Mouse (Mus musculus): ENCODE results near the gene Ftsj1.

Gene Ftsj1

DNA sequence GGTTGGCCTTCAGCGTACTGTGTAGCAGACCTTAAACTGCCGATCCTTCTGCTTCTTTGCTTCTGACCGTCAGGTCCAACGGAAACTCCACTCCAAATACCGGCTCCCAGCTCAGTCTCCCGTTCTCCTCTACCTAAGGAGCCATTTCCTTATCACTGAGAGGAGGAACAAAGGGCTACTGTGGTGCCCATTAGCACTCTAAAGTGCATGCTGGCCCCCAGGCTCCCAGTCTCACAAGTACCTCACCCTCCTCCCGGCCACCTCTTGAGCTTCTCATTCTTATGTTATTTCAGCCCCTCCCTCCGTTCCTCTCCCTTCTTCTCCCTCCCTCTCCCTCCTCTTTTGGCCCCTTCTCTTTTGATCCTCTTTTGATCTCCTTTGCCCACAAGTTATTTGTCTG, 32.6 kb downstream of the Ftsj1 start:
- no peak for DNase-seq (ENCODE audit: extremely low spot score, low spot score)

DNA sequence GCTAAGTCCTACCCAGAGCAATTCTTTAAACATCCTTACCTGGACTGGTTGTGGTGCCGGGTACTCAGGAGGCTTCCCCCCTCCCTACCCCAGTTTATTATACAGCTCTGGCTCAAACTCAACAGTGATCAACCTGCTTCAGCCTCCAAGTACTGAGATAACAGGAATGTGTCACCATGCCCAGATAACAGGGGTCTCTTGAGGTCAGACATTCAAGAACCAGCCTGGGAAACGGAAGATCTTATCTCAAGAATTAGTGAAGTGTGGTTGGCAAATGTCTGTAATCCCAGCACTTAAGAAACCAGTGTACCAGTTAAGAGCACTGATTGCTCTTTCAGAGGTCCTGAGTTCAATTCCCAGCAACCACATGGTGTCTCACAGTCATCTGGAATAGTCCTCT, 34.1 kb downstream of the Ftsj1 start:
- no peak for DNase-seq (ENCODE audit: extremely low spot score, low spot score)

DNA sequence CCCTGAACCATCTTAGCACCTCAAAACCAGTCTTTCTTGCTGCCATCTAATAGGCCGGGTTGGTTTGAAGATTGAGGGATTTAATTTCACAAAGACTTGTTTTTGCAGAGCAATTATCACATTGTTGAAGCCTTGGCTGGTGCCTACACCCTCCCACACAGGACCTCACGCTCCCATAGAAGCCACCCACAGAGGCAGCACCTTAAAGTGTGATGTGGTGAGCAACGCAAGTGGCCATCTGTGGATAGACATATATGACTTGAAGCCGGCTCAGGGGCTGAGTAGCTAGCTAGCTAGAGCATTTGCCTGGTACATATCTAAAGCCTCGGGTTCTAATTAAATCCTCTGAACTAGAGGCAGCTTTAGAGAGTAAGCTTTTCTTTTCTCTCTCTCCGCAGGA, 34.8 kb downstream of the Ftsj1 start:
- DNase-seq (ENCODE audit: extremely low spot score, low spot score), result no peak

DNA sequence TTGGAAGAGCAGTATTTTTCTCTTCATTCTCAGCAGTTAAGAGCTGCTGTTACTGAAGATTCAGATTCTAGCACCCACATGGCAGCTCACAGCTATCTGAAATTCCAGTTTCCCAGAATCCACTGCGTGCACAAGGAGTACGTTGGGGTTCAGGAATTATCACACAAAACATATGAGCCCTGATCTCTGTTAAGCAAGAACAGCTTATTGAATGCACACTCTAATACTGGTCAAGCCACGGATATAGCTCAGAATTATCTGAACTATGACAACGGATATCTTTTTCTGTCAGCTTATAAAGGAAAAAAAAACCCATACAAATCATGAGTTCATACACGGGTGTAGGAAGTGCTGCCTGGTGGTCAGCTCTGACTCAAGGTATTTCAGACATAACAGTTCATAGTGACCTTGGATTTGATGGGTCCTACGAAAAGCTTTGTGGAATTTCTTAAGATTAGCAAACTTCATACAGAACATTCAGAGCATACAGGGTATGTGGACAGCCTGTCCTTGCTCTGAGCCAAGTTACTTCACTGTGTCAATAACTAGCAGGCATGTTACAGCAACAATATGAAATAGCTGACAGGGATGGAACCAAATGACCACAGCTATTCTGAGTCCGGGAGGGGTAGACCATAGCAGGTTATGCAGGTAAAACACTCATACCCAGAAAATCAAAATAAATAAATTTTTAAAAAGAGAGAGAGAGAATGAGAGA, 40.6 kb downstream of the Ftsj1 start:
- no peak for DNase-seq (ENCODE audit: extremely low spot score, low spot score)

DNA sequence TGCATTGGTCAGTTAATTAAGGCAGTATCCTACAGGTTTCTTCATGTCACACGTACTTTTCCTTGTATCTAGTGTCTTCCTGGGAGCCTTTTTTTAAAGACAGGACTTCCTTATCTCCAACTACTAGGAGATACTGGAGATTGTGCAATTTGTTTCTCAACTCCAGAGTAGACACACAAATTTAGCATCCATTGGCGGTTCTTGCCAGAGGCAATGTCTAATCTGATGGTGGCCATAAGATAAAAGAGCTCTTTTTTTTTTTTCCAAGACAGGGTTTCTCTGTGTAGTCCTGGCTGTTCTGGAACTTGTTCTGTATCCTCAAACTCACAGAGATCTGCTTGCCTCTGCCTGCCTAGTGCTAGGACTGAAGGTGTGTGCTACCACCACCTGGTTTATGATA, 42.5 kb downstream of the Ftsj1 start:
- no peak for DNase-seq (ENCODE audit: extremely low spot score, low spot score)

DNA sequence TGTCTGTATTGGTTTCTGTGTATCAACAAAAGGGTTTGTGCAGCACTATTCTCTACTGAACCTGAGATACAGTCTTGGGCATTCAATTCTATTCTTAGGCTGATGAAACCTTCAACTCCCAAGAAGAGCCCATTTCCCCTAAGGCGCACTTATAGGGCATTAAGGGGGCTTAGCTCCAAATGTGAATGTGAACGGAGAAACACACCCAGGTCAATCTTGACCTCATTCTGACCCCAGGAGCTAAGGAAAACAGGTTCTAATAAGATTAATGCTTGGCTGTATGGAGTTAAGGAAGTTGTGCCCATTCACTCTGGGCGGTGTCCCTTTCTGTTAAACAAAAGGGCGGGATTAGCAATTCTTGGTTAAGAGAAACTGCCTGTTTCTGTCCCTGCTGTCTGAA, 45.0 kb downstream of the Ftsj1 start:
- DNase-seq (ENCODE audit: extremely low spot score, low spot score), result no peak

DNA sequence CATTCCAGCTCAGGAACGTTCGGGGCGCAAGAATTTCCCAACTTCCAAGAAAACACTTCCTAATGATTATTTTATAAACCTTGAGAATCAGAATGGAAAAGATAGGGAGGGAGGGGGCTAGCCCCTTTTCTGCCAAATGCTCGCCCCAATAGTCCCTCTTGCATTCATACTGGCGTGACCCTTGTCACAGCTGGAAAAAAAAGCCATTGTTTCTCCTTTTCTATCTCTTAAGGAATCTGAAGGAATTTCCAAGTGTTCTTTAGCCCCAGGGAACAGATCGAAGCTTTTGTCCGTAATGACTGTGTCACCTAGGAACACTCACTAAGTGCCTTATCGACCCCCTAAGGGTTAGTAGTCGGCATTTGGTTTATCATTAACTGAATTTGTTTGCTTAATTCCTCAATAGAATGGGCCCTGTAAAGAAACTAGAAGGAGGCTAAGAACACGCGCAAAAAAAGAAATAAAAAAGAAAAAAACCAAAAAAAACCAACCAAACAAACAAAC, 45.5 kb downstream of the Ftsj1 start:
- DNase-seq (ENCODE audit: extremely low spot score, low spot score), result no peak

DNA sequence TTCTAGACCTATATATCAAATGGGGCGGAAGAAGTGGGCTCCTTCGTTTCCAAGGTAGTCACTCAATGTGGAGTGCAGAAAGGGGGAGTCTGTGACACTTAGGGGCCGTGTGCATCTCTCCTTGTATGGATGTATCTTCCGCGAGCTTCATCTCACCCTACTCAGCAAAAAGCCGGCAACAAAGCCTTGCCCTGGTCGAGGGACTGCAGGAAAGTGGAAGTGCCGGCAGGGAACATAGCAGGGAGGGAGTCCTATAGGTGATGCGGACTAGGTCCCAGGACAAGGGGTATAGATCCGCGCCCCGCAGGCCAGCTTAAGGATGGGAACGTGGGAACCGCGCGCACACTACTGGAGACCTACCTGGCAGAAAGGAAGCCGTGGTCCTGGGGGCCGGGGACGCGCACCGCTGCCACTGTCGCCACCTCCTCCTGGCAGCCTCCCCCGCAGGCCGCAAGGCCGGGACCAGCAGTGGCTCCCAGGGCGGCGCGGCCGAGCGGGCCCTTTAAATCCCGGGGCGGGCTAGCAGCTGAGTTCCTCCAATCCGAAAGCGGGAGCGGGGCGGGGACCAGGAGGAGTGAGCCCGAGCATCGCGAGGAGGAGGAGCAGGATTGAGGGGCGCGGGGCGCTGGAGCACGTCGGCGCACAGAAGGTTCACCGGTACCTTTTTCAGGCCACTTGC, 46.1 kb downstream of the Ftsj1 start, which contains the start of gene Porcn:
TSS of gene Porcn (minus strand) at position 511 of the 679 bp plus-strand sequence.
- DNase-seq (ENCODE audit: extremely low spot score, low spot score), result peak; percentile 76

DNA sequence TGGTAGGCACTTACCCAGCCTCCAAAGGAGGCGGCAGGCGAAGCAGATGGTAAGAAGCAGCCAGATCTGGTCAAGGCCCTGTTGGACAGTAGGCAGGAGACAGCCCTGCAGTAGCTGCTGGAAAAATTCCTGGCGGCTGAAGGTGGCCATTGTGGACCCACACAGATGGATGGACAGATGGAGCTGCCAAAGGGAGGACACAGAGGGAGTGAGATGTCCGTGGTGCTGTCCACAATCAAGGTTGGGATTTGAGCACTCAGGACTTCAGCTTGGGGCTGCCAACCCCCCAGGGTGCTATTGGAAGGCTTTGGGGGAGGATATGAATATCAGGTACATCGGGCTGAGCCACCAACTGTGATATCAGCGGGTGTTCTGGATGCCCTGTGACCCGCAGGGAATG, 46.7 kb downstream of the Ftsj1 start:
- DNase-seq (ENCODE audit: extremely low spot score, low spot score), result no peak

DNA sequence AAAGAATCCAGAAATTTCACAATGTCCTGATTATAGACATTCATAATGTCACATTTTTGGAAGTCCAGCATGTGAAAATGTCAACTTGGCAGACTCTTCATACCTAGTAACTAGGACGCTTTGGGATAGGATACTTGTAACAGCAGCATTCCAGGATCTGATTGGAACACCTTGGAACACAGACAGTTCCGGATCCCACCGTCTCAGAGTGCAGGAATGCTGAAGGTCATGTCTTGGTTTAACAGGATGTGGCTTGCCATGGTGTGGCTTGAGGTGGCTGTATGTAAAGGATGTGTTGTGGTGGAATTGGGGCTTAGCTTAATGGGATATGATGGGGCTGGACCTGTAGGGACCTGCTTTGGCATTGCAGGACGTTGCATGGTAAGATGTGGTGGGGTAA, 47.1 kb downstream of the Ftsj1 start:
- DNase-seq (ENCODE audit: extremely low spot score, low spot score), result no peak

DNA sequence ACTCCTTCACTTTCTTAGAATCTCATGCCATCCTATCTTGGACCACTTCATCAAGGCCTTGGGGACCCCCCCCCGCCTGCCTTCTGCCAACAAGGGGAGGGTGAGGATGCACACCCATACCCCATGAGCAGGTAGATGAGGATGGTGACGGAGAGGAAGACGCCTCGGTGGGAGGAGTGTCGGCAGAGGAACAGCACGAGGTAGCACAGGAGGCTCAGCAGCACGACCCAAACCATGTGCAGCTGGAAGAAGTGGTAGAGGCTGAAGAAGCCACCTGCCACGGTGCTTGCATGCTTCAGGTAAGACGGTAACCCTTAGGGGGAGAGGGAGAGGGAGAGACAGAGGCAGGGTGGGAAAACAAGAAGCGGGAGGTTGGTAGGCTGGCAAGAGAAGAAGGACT, 48.1 kb downstream of the Ftsj1 start:
- DNase-seq (ENCODE audit: extremely low spot score, low spot score), result no peak

DNA sequence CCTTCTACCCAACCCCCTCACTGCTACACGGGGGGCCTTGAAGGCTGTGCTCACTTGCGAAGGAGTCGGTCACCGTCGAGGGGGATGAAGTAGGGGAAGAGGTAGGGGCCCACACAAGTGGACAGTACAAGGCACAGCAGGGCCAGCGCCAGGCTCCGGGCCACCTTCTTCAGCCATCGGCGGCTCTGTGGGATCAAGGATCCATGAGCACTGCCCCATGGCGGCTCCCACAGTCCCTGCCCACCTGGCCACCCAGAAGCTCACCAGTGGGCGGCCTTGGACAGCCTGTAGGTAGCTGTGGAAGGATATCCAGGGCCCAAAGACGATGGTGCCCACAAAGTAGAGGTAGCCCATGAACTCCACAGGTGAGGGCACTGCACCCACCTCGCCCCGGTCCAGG, 49.1 kb downstream of the Ftsj1 start:
- DNase-seq (ENCODE audit: extremely low spot score, low spot score), result no peak

DNA sequence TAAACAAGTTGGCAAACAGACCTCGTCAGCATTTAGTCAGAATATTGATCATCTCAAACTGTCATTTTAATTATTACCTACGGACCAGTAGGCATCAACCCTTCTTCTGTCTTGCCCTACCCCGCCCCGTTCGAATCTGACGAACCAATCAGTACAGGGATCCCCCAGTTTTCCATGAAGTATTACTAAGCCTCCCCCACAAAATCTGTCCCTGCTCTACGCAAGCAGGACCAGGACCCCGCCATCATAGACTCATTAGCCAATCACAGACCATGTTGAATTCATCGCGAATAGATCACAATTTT, 58.8 kb downstream of the Ftsj1 start, which contains the start of gene Ebp:
TSS of gene Ebp (minus strand) at position 94 of the 305 bp plus-strand sequence.
- no peak for DNase-seq (ENCODE audit: extremely low spot score, low spot score)

DNA sequence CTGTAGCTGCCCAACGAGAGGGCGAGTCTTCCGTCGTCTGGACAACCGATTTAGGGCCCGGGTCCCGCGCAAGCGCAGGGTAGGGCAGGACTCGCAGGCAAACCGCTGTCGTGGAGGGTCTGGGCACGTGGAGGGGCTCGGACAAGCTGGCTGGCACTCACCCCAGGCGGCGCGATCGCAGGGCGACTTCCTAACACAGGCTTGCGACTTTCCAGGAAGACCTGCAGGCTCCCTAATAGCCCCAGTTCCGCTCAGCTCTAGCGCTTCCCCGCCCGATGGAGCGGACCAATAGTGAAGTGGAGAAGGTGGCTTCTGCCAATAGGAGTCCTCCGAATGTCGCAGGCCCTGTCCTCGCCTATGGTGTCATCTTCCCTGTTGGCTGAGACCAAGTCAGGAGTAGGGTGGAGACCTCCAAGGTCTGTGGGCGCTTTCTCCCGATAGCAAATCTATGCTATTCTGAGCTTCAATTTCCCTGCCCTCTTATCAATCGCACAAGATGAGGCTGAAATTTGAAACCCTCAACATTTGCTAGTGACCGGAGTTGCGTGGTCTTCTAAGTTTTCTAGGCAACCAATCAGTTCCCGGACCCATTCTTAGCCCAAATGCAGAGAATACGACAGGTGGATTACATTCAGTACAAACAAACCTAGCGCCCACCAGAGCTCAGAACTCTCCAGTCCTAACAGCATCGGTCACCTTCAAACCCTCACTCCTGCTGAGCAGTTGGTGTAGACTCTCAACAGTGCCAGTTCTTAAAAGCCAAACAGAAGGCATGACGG, 59.4 kb downstream of the Ftsj1 start:
- peak; percentile 78 for DNase-seq (ENCODE audit: extremely low spot score, low spot score)

DNA sequence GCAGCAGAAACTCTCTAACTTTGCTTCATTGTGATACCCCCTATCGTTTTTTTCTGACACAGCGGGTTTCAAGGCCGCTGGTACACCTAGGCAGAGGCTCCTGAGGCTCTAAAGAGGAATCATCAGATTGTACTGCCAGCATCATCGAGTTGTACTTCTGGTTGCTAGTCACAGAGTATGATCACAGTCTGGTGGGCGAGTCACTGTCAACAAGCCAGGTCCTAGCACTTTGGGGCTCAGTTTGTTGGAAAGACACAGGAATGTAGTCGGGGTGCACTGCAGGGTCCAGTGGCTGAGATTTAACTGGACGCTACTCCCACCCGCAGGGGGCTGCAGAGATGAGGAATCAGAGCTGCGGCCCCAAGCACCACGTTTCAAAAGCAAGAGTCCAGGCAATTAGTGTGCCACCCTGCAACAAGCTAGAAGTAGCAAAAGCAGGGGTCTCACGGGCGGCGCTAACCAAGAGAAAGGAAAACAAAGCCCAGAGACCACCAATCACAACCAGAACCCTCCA, 60.0 kb downstream of the Ftsj1 start:
- DNase-seq (ENCODE audit: extremely low spot score, low spot score), result no peak
